Mouse (Mus musculus) small intestine, adult 2 months (tissue): ENCODE data around the gene Hjurp.
"Not testable (repeated sequence)": the region's sequence is repeated elsewhere in the genome, so short reads cannot be mapped to it uniquely, and the experiment has no call there.

Experiments
- CTCF ChIP-seq: fragments of 200-500 bp; IDR thresholded peaks from 2 replicates; pipeline ENCODE4 v1.5.1; 2012; ENCODE audit warnings: low read depth, mild to moderate bottlenecking, control low read depth, inconsistent platforms, low read length, moderate library complexity, mixed read lengths; ENCODE audit not compliant: insufficient replicate concordance, insufficient read length; ENCODE audit errors: extremely low read depth
- POLR2A ChIP-seq: fragments of 200-500 bp; IDR thresholded peaks from 2 replicates; pipeline ENCODE4 v1.6.1; 2012; ENCODE audit warnings: low read depth, mild to moderate bottlenecking, control low read depth, inconsistent platforms, low read length, moderate library complexity

- not testable (repeated sequence) for TF ChIP-seq POLR2A, CTCF
These were observed 54.4 kb downstream of the Hjurp start for GRCm38 (mm10) chr1:88223011-88223515.
